Mouse (Mus musculus) megakaryocyte, embryonic 14.5 days (primary cell): ENCODE measurements around the gene Mgst2.

Experiments used
- FLI1 ChIP-seq: IDR thresholded peaks from 2 replicates; pipeline ENCODE4 v1.6.1; 2012; ENCODE audit warnings: low read length, inconsistent platforms, mixed read lengths
- GATA1 ChIP-seq: IDR thresholded peaks from 3 replicates; pipeline ENCODE4 v1.6.1; 2012; ENCODE audit warnings: mixed read lengths, low read length, inconsistent platforms, borderline replicate concordance

- TF ChIP-seq FLI1 (no peak), GATA1 (no peak)
Measured at GRCm38 (mm10) chr3:51719373-51719772, 59.2 kb downstream of the Mgst2 start.
